Mouse (Mus musculus) hindbrain, embryonic 13.5 days (tissue): ENCODE data around the gene Galnt14. TPM values are rescaled to one million over a fixed set of nuclear protein-coding genes. Genes with fewer than 3 reads are reported as not detected.
A peak's percentile ranks its signal among the peaks of the same experiment; 100 is the strongest.

Source experiments
- ATAC-seq: fragments of 200-750 bp; cut with Nextera tagmentation; 2 replicates; pipeline ENCODE4 v1.8.0; 2017; ENCODE audit warnings: moderate TSS enrichment; ENCODE audit not compliant: low FRiP score
- H3K27ac ChIP-seq: fragments of 300-500 bp; sonication (generic); 2 replicates; pipeline ENCODE4 v1.5.1; 2015; ENCODE audit warnings: inconsistent platforms, mild to moderate bottlenecking, moderate library complexity
- H3K27me3 ChIP-seq: fragments of 300-500 bp; sonication (generic); 2 replicates; pipeline ENCODE4 v1.6.1; 2015; ENCODE audit warnings: mild to moderate bottlenecking, inconsistent platforms
- H3K36me3 ChIP-seq: fragments of 300-500 bp; sonication (generic); 2 replicates; pipeline ENCODE4 v1.6.1; 2015; ENCODE audit warnings: mild to moderate bottlenecking, inconsistent platforms
- H3K4me1 ChIP-seq: fragments of 300-500 bp; sonication (generic); replicated peaks from 2 replicates; pipeline ENCODE4 v1.6.1; 2015; ENCODE audit warnings: inconsistent platforms
- H3K4me2 ChIP-seq: fragments of 300-500 bp; sonication (generic); 2 replicates; pipeline ENCODE4 v1.6.1; 2015; ENCODE audit warnings: inconsistent platforms, mild to moderate bottlenecking, moderate library complexity
- H3K4me3 ChIP-seq: fragments of 300-500 bp; sonication (generic); 2 replicates; pipeline ENCODE4 v1.5.1; 2015; ENCODE audit warnings: mild to moderate bottlenecking, inconsistent platforms
- H3K9ac ChIP-seq: fragments of 300-500 bp; sonication (generic); 2 replicates; pipeline ENCODE4 v1.6.1; 2015; ENCODE audit warnings: mild to moderate bottlenecking, inconsistent platforms
- H3K9me3 ChIP-seq: fragments of 300-500 bp; sonication (generic); 2 replicates; pipeline ENCODE4 v1.6.1; 2016; ENCODE audit warnings: inconsistent platforms
- WGBS: fragments of 180-500 bp; shearing (Covaris S2); methylation state at CpG from one replicate; pipeline ENCODE4 v1.1.7; 2015; 5-methylcytosine and 5-hydroxymethylcytosine counted together
- polyA plus RNA-seq: library from polyadenylated mRNA; unstranded; fragments of >200 nt; fragmentation: Nextera tagmentation; extraction: Ambion mirVana; gene quantifications from 2 replicates; pipeline ENCODE4 v1.2.1, GENCODE M21; 2015

Galnt14 gene
- polyA plus RNA-seq: 14.1 and 15.4 TPM in 2 replicates

- peak within 1 kb of the TSS; percentile 87 for H3K4me2 ChIP-seq
- H3K36me3 ChIP-seq: no peaks in the 10 kb centered on the region
- WGBS: under 1% methylated on average over 49 of the region's 75 CpGs
- H3K4me3 ChIP-seq: peak within 1 kb of the TSS; percentile 60
- H3K27ac ChIP-seq: peak within 1 kb of the TSS; percentile 80
- peak within 1 kb of the TSS; percentile 84 for H3K9ac ChIP-seq
- H3K27me3 ChIP-seq: peaks cover 23% of the 10 kb centered on the region
- peaks cover 36% of the 10 kb centered on the region for H3K4me1 ChIP-seq
- ATAC-seq: peak; percentile 82
- H3K9me3 ChIP-seq: no peaks in the 10 kb centered on the region
Observed at GRCm38 (mm10) chr17:73710042-73710911, at the start of gene Galnt14. Gene Galnt14 (minus strand): TSS chr17:73710453.

GRCm38 (mm10) chr17:73743681-73744311 lies 33.5 kb upstream of the Galnt14 start:
- Histone ChIP-seq H3K4me1 (no peaks in the 10 kb centered on the region), H3K27ac (no peak overlapping the region), H3K4me2 (no peak overlapping the region), H3K27me3 (0 out of 2 replicates have a peak, but pooled peaks cover 3% of the 10 kb centered on the region), H3K4me3 (no peak overlapping the region), H3K9ac (no peak overlapping the region), H3K9me3 (no peaks in the 10 kb centered on the region), H3K36me3 (no peaks in the 10 kb centered on the region)
- WGBS: 4% methylated on average over 6 of the region's 6 CpGs
- peak; percentile 93 for ATAC-seq

GRCm38 (mm10) chr17:73723885-73724682 lies 13.8 kb upstream of the Galnt14 start:
- Histone ChIP-seq H3K9me3 (no peaks in the 10 kb centered on the region), H3K27me3 (0 out of 2 replicates have a peak, but pooled peaks cover 3% of the 10 kb centered on the region), H3K27ac (no peak overlapping the region), H3K4me3 (no peak overlapping the region), H3K4me1 (no peaks in the 10 kb centered on the region), H3K36me3 (no peaks in the 10 kb centered on the region), H3K9ac (no peak overlapping the region), H3K4me2 (no peak overlapping the region)
- 66% methylated on average over 8 of the region's 8 CpGs for WGBS
- no peak for ATAC-seq

- no peak overlapping the region for H3K9ac ChIP-seq
- H3K27me3 ChIP-seq: 0 out of 2 replicates have a peak, but pooled peaks cover 3% of the 10 kb centered on the region
- no peaks in the 10 kb centered on the region for H3K36me3 ChIP-seq
- no peak overlapping the region for H3K4me2 ChIP-seq
- H3K9me3 ChIP-seq: no peaks in the 10 kb centered on the region
- ATAC-seq: no peak
- no peak overlapping the region for H3K4me3 ChIP-seq
- no peak overlapping the region for H3K27ac ChIP-seq
- H3K4me1 ChIP-seq: no peaks in the 10 kb centered on the region
- WGBS: 92% methylated on average over 2 of the region's 2 CpGs
Observed at GRCm38 (mm10) chr17:73719021-73719748, 8.9 kb upstream of the Galnt14 start.

GRCm38 (mm10) chr17:73716684-73717083 lies 6.4 kb upstream of the Galnt14 start:
- Histone ChIP-seq H3K9me3 (no peaks in the 10 kb centered on the region), H3K9ac (no peak overlapping the region), H3K27me3 (peaks cover 8% of the 10 kb centered on the region), H3K4me1 (0 out of 2 replicates have a peak, but pooled peaks cover 15% of the 10 kb centered on the region), H3K4me3 (no peak overlapping the region), H3K36me3 (no peaks in the 10 kb centered on the region), H3K4me2 (no peak overlapping the region), H3K27ac (no peak overlapping the region)
- 72% methylated on average over 3 of the region's 3 CpGs for WGBS
- no peak for ATAC-seq

- no peaks in the 10 kb centered on the region for H3K9me3 ChIP-seq
- no peaks in the 10 kb centered on the region for H3K36me3 ChIP-seq
- 88% methylated on average over 8 of the region's 8 CpGs for WGBS
- H3K4me1 ChIP-seq: peaks cover 21% of the 10 kb centered on the region
- ATAC-seq: no peak
- H3K4me2 ChIP-seq: no peak overlapping the region
- H3K27ac ChIP-seq: no peak overlapping the region
- H3K27me3 ChIP-seq: peaks cover 15% of the 10 kb centered on the region
- no peak overlapping the region for H3K9ac ChIP-seq
- H3K4me3 ChIP-seq: no peak overlapping the region
Observed at GRCm38 (mm10) chr17:73714440-73715221, 4.4 kb upstream of the Galnt14 start.

GRCm38 (mm10) chr17:73713347-73713746 lies 3.1 kb upstream of the Galnt14 start:
- H3K36me3 ChIP-seq: no peaks in the 10 kb centered on the region
- peaks cover 20% of the 10 kb centered on the region for H3K27me3 ChIP-seq
- peak overlapping the region; percentile 36; the same call in 1 of the 2 replicates for H3K27ac ChIP-seq
- 44% methylated on average over 11 of the region's 11 CpGs for WGBS
- H3K9ac ChIP-seq: no peak overlapping the region
- H3K9me3 ChIP-seq: no peaks in the 10 kb centered on the region
- no peak overlapping the region for H3K4me2 ChIP-seq
- ATAC-seq: no peak
- peaks cover 33% of the 10 kb centered on the region for H3K4me1 ChIP-seq
- no peak overlapping the region for H3K4me3 ChIP-seq

- Histone ChIP-seq H3K36me3 (no peaks in the 10 kb centered on the region), H3K27ac (no peak overlapping the region), H3K4me2 (no peak overlapping the region), H3K4me3 (no peak overlapping the region), H3K27me3 (peaks cover 23% of the 10 kb centered on the region), H3K9me3 (no peaks in the 10 kb centered on the region), H3K4me1 (peaks cover 36% of the 10 kb centered on the region), H3K9ac (no peak overlapping the region)
- 72% methylated on average over 15 of the region's 15 CpGs for WGBS
- ATAC-seq: no peak
Observed at GRCm38 (mm10) chr17:73711919-73712318, 1.7 kb upstream of the Galnt14 start.

- Histone ChIP-seq H3K9ac (peak overlapping the region; percentile 84), H3K27me3 (peaks cover 23% of the 10 kb centered on the region), H3K36me3 (no peaks in the 10 kb centered on the region), H3K4me3 (peak overlapping the region; percentile 60), H3K4me1 (peaks cover 36% of the 10 kb centered on the region), H3K9me3 (no peaks in the 10 kb centered on the region), H3K27ac (peak overlapping the region; percentile 80), H3K4me2 (peak overlapping the region; percentile 87)
- 2% methylated on average over 43 of the region's 43 CpGs for WGBS
- peak; percentile 34 for ATAC-seq
Observed at GRCm38 (mm10) chr17:73709131-73710041, 867 bp downstream of the Galnt14 start.

GRCm38 (mm10) chr17:73708451-73708850 lies 1.8 kb downstream of the Galnt14 start:
- no peak overlapping the region for H3K27ac ChIP-seq
- ATAC-seq: no peak
- H3K4me1 ChIP-seq: peaks cover 28% of the 10 kb centered on the region
- H3K27me3 ChIP-seq: peaks cover 23% of the 10 kb centered on the region
- 87% methylated on average over 6 of the region's 6 CpGs for WGBS
- no peaks in the 10 kb centered on the region for H3K36me3 ChIP-seq
- no peaks in the 10 kb centered on the region for H3K9me3 ChIP-seq
- peak overlapping the region; percentile 87 for H3K4me2 ChIP-seq
- H3K4me3 ChIP-seq: peak overlapping the region; percentile 60
- no peak overlapping the region for H3K9ac ChIP-seq
